Mouse (Mus musculus) ES-Bruce4 (cell line): ENCODE results near the gene Rhag. TPM values are rescaled to one million over a fixed set of nuclear protein-coding genes. Genes with fewer than 3 reads are reported as not detected.

Experiments used
- H3K27ac ChIP-seq: 2 replicates; pipeline ENCODE4 v1.5.1; 2012; ENCODE audit warnings: low read length, inconsistent platforms; ENCODE audit not compliant: insufficient read depth
- H3K27me3 ChIP-seq: 2 replicates; pipeline ENCODE4 v1.6.1; 2012; ENCODE audit warnings: mild to moderate bottlenecking, low read length, inconsistent platforms; ENCODE audit not compliant: control insufficient read depth, poor library complexity, insufficient read depth, severe bottlenecking
- H3K36me3 ChIP-seq: 2 replicates; pipeline ENCODE4 v1.6.1; 2012; ENCODE audit warnings: inconsistent platforms, mild to moderate bottlenecking, low read length, moderate library complexity; ENCODE audit not compliant: control insufficient read depth, poor library complexity, insufficient read depth, severe bottlenecking
- H3K4me1 ChIP-seq: one replicate; pipeline ENCODE4 v1.8.1; 2011; ENCODE audit warnings: low read length; ENCODE audit not compliant: control insufficient read depth, insufficient read depth
- H3K4me3 ChIP-seq: 2 replicates; pipeline ENCODE4 v1.5.1; 2011; ENCODE audit warnings: low read depth, mild to moderate bottlenecking, low read length
- H3K9ac ChIP-seq: 2 replicates; pipeline ENCODE4 v1.6.1; 2012; ENCODE audit warnings: low read depth, mild to moderate bottlenecking, inconsistent platforms; ENCODE audit not compliant: poor library complexity, severe bottlenecking
- H3K9me3 ChIP-seq: replicated peaks from 2 replicates; pipeline ENCODE4 v1.6.1; 2012; ENCODE audit warnings: mild to moderate bottlenecking, low read length, inconsistent platforms; ENCODE audit not compliant: control insufficient read depth, poor library complexity, insufficient read depth, severe bottlenecking
- CTCF ChIP-seq: IDR thresholded peaks from one replicate; pipeline ENCODE4 v1.8.1; 2011; ENCODE audit warnings: low read depth, low read length
- EP300 ChIP-seq: IDR thresholded peaks from 2 replicates; pipeline ENCODE4 v1.6.1; 2011; ENCODE audit warnings: low read depth, low read length; ENCODE audit not compliant: insufficient read depth
- POLR2A ChIP-seq: IDR thresholded peaks from one replicate; pipeline ENCODE4 v1.8.1; 2011; ENCODE audit warnings: low read length; ENCODE audit not compliant: insufficient read depth
- polyA plus RNA-seq: library from polyadenylated mRNA; stranded (reverse); fragments of >200 nt; gene quantifications from 2 replicates; pipeline ENCODE4 v1.2.4, GENCODE M21; 2011; ENCODE audit warnings: low read depth; ENCODE audit not compliant: missing spikeins, insufficient read depth, insufficient read length

The Rhag gene
- polyA plus RNA-seq, 1 experiment = not detected

- Histone ChIP-seq H3K4me1 (no peaks in the 10 kb centered on the region), H3K36me3 (no peaks in the 10 kb centered on the region), H3K27ac (no peak overlapping the region), H3K9me3 (no peaks in the 10 kb centered on the region), H3K4me3 (no peak overlapping the region), H3K27me3 (no peaks in the 10 kb centered on the region), H3K9ac (no peak overlapping the region)
- no peak for TF ChIP-seq EP300
- TF ChIP-seq POLR2A = no peak
- no peak for TF ChIP-seq CTCF
Observed at GRCm38 (mm10) chr17:40806550-40806949, 4.4 kb upstream of the Rhag start.

- Histone ChIP-seq H3K9ac (no peak within 1 kb of the TSS), H3K27ac (no peak within 1 kb of the TSS), H3K4me1 (no peaks in the 10 kb centered on the region), H3K9me3 (no peaks in the 10 kb centered on the region), H3K36me3 (no peaks in the 10 kb centered on the region), H3K27me3 (no peaks in the 10 kb centered on the region), H3K4me3 (no peak within 1 kb of the TSS)
- no peak for TF ChIP-seq EP300
- no peak for TF ChIP-seq POLR2A
- no peak for TF ChIP-seq CTCF
Observed at GRCm38 (mm10) chr17:40806953-40807572, 3.9 kb upstream of the Rhag start, which contains the start of gene Crisp2. Crisp2 (minus strand) TSS chr17:40807003.

- Histone ChIP-seq H3K4me1 (no peaks in the 10 kb centered on the region), H3K27ac (no peak overlapping the region), H3K4me3 (no peak overlapping the region), H3K9me3 (no peaks in the 10 kb centered on the region), H3K36me3 (no peaks in the 10 kb centered on the region), H3K27me3 (no peaks in the 10 kb centered on the region), H3K9ac (no peak overlapping the region)
- TF ChIP-seq CTCF (no peak), EP300 (no peak), POLR2A (no peak)
Observed at GRCm38 (mm10) chr17:40808071-40808470, 2.9 kb upstream of the Rhag start.

GRCm38 (mm10) chr17:40811560-40811959, 634 bp downstream of the Rhag start:
- Histone ChIP-seq H3K27me3 (no peaks in the 10 kb centered on the region), H3K9me3 (no peaks in the 10 kb centered on the region), H3K36me3 (no peaks in the 10 kb centered on the region)

GRCm38 (mm10) chr17:40812259-40812658, 1.3 kb downstream of the Rhag start:
- Histone ChIP-seq H3K36me3 (no peaks in the 10 kb centered on the region), H3K27ac (no peak overlapping the region), H3K27me3 (no peaks in the 10 kb centered on the region), H3K4me3 (no peak overlapping the region), H3K9ac (no peak overlapping the region), H3K4me1 (no peaks in the 10 kb centered on the region), H3K9me3 (no peaks in the 10 kb centered on the region)
- TF ChIP-seq POLR2A (no peak), CTCF (no peak), EP300 (no peak)

More at GRCm38 (mm10) chr17:40811560-40811959, 634 bp downstream of the Rhag start:
- no peak overlapping the region for H3K27ac ChIP-seq
- TF ChIP-seq POLR2A (no peak), EP300 (no peak), CTCF (no peak)
- no peak overlapping the region for H3K9ac ChIP-seq
- no peak overlapping the region for H3K4me3 ChIP-seq
- H3K4me1 ChIP-seq = no peaks in the 10 kb centered on the region

- no peak for TF ChIP-seq EP300
- no peak for TF ChIP-seq CTCF
- no peak for TF ChIP-seq POLR2A
- H3K4me1 ChIP-seq = no peaks in the 10 kb centered on the region
- no peak overlapping the region for H3K9ac ChIP-seq
- no peaks in the 10 kb centered on the region for H3K9me3 ChIP-seq
- H3K4me3 ChIP-seq = no peak overlapping the region
- H3K27me3 ChIP-seq = no peaks in the 10 kb centered on the region
- no peak overlapping the region for H3K27ac ChIP-seq
- H3K36me3 ChIP-seq = no peaks in the 10 kb centered on the region
Observed at GRCm38 (mm10) chr17:40817340-40817943, 6.5 kb downstream of the Rhag start.
